Mouse (Mus musculus) cortical plate, adult 2 months (tissue): ENCODE data around the gene Mosmo. TPM values are rescaled to one million over a fixed set of nuclear protein-coding genes. Genes with fewer than 3 reads are reported as not detected.

Experiments
- H3K27ac ChIP-seq: fragments of 200-500 bp; 2 replicates; pipeline ENCODE4 v1.5.1; 2012; ENCODE audit warnings: low read length, control low read depth, inconsistent platforms; ENCODE audit not compliant: insufficient read depth
- H3K4me1 ChIP-seq: fragments of 200-500 bp; 2 replicates; pipeline ENCODE4 v1.6.1; 2011; ENCODE audit warnings: low read length; ENCODE audit not compliant: control insufficient read depth, insufficient read depth
- H3K4me3 ChIP-seq: fragments of 200-500 bp; 2 replicates; pipeline ENCODE4 v1.5.1; 2011; ENCODE audit warnings: mild to moderate bottlenecking, low read length, control low read depth; ENCODE audit not compliant: insufficient read depth
- CTCF ChIP-seq: fragments of 200-500 bp; IDR thresholded peaks from 2 replicates; pipeline ENCODE4 v1.5.1; 2011; ENCODE audit warnings: mild to moderate bottlenecking, control low read depth, low read length; ENCODE audit not compliant: insufficient read depth; ENCODE audit errors: extremely low read depth
- POLR2A ChIP-seq: fragments of 200-500 bp; IDR thresholded peaks from 2 replicates; pipeline ENCODE4 v1.6.1; 2011; ENCODE audit warnings: mild to moderate bottlenecking, low read length, control low read depth; ENCODE audit not compliant: insufficient read depth; ENCODE audit errors: extremely low read depth
- polyA plus RNA-seq: library from polyadenylated mRNA; depleted of rRNA; stranded (reverse); fragments of >200 nt; gene quantifications from 2 replicates; pipeline ENCODE4 v1.2.3, GENCODE M21; 2012

Mosmo gene
- polyA plus RNA-seq, 1 experiment = 37.0 TPM

DNA sequence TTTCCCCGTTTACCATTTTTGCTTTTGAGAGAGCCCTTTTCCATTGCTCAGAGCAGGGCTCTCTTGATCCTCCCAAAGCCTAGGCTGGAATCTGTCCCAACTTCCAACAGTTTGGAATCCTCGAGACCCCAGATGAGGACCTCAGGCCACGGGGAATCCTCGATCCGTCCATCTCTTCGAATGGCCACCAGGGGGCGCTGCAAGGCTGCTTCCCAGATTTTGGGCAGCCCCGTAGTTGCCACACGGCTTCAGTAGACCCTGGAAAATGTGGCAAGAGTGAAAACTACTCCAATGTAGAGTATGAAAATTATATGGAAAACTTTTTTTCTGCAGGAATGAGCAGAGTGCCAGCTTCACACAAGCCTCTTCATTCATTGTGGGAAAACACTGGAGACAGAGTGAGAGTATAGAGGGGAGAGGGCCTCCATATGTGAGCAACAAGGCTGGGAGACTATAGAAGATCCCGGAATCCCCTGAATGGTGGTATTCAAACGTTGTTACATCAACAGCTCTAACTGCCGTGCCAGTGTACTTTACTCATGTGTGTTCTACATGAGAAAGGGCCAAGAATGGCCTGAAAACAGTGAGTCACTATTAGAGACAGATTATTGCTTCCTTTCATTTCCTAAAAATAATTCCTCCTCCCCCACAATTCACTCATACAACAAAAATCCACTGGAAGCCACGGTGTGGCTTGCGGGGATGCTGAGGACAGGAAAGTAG lies 7.1 kb upstream of the Mosmo start, which contains the start of gene Pdzd9:
TSS of gene Pdzd9 (minus strand) at position 191 of the 723 bp plus-strand sequence.
- Histone ChIP-seq H3K27ac (no peak within 1 kb of the TSS), H3K4me3 (no peak within 1 kb of the TSS), H3K4me1 (no peaks in the 10 kb centered on the region)
- TF ChIP-seq CTCF = peak; percentile 78
- TF ChIP-seq POLR2A = no peak

DNA sequence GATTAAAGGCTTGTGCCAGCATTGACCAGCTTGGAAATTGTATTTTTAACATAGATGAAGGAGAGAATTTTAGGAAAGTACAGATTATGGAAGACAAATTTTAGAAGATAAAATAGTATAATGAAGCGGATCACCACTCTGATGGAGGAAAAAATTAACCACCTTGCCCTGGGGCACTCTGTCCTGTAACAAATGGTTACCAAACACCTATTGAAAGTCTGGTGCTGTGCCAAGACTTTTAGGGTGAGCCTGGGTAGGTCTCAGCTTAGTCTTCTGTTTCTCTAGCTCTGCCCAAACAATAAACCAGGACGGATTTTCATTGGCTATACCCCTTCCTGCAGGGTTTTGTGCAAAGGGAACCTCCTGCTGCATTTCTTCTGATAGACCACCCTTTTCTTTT lies 6.1 kb upstream of the Mosmo start:
- Histone ChIP-seq H3K27ac (no peak overlapping the region), H3K4me1 (no peaks in the 10 kb centered on the region), H3K4me3 (no peak overlapping the region)
- no peak for TF ChIP-seq CTCF
- TF ChIP-seq POLR2A = no peak

DNA sequence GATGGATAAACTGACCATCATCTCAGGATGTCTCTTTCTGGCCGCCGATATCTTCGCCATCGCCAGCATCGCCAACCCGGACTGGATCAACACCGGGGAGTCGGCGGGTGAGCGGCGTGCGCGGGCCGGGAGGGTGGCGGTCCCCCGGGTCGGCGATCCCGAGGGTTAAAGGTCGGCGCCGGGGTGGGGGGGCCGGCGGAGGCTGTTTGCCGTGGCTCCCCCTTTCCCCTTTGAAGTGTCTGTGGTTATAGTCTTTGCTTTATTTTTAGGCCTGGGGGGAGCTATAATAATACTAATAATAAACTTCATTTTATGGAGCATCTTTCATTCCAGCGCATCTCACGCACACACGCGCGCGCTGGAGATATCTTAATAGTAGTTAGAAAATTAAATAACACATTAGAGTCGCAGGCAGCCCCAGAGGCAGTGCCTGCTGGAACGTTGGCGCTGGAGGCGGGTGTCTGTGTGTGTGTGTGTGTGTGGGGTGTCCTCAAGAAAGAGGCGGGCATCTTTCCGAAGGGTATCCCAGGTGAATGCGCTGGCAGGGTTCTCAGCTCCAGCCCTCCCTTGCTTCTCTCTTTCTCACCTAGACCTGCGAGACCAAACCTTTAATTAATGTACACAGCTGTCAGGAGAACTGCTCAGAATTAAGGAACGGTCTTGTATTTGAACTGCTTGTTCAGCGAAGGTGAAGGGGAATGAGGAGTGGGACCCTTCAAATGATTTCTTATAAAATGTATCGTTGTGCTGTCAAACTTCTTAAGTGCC lies 530 bp downstream of the Mosmo start:
- Histone ChIP-seq H3K27ac (no peak overlapping the region), H3K4me1 (peaks cover 2% of the 10 kb centered on the region; the same call in 1 of the 2 replicates), H3K4me3 (peak overlapping the region; percentile 66)
- no peak for TF ChIP-seq POLR2A
- no peak for TF ChIP-seq CTCF

DNA sequence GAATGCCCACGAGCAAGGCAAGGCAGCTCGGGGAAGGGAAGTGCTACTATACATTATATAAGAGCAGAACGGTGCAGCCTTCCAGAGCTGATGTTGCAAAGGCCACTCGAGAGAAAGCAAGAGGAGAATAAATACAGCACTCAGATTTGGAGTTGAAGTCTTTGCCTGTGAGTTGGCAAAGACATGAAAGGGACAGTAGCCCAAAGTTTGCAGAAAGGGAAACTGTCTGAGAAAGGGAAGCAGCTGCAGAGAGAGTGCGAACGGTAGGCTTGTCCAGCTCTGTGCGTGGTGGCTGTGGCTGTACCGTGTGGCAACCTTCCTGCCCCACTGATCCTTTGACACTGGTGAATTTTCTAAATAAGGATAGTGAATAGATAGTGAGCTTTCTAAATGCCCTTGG lies 1.6 kb downstream of the Mosmo start:
- TF ChIP-seq CTCF = no peak
- TF ChIP-seq POLR2A = no peak
- Histone ChIP-seq H3K4me3 (peak overlapping the region; percentile 66; the same call in 1 of the 2 replicates), H3K27ac (no peak overlapping the region), H3K4me1 (peaks cover 2% of the 10 kb centered on the region; the same call in 1 of the 2 replicates)

- TF ChIP-seq POLR2A = no peak
- TF ChIP-seq CTCF = no peak
- Histone ChIP-seq H3K27ac (no peak overlapping the region), H3K4me1 (peaks cover 10% of the 10 kb centered on the region), H3K4me3 (no peak overlapping the region)
Observed at GRCm38 (mm10) chr7:120682002-120682401, 4.6 kb downstream of the Mosmo start.

GRCm38 (mm10) chr7:120684731-120685161 lies 7.3 kb downstream of the Mosmo start:
- Histone ChIP-seq H3K27ac (no peak overlapping the region), H3K4me1 (peaks cover 9% of the 10 kb centered on the region), H3K4me3 (no peak overlapping the region)
- no peak for TF ChIP-seq POLR2A
- no peak for TF ChIP-seq CTCF

GRCm38 (mm10) chr7:120685227-120685626 lies 7.8 kb downstream of the Mosmo start:
- H3K27ac ChIP-seq = no peak overlapping the region
- H3K4me1 ChIP-seq = peaks cover 8% of the 10 kb centered on the region
- TF ChIP-seq CTCF (no peak), POLR2A (no peak)
- H3K4me3 ChIP-seq = no peak overlapping the region

DNA sequence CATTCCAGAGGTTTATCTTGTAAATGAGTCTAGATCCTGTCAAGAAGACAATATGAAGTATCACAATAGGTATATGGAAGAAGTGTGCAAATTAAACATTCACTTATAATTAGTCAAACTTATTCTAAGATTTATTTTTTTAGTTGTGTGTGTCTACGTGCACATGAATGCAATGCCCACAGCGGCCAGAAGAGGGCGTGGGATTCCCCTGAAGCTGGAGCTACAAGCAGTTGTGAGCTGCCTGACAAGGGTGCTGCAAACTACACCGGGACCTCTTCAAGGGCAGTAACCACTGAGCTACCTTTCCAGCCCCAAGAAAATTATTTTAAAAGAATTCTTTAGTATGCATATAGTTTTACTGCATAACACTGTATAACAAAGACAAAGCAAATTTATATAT lies 13.2 kb downstream of the Mosmo start:
- H3K4me1 ChIP-seq = peaks cover 11% of the 10 kb centered on the region
- TF ChIP-seq POLR2A (no peak), CTCF (peak; percentile 30)
- H3K4me3 ChIP-seq = no peak overlapping the region
- H3K27ac ChIP-seq = no peak overlapping the region

DNA sequence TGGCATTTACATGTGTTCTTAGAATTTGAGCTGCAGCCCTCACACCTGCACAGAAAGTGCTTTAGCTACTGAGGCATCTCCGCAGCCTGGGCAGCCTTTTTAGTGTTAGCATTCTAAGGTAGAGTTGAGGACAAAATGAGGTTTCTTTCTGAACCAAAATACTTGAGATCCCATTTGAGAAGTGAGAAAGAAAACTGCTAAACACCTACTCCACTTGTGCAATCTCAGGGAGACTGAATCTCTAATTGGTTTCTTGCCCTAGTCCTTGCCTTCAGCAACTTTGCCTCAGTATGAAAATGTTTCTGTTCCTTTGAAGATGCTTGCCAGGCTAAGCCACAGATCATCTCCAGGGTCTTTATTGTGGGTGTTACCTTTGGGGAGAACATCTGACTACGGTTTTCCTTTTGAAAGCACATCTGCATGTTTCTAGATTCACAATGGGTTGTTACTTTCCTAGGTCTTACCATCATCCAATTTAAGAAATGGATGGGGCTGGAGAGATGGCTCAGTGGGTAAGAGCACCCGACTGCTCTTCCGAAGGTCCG lies 16.5 kb downstream of the Mosmo start:
- Histone ChIP-seq H3K4me1 (peaks cover 6% of the 10 kb centered on the region), H3K27ac (no peak overlapping the region), H3K4me3 (no peak overlapping the region)
- no peak for TF ChIP-seq CTCF
- no peak for TF ChIP-seq POLR2A
